Mouse (Mus musculus): ENCODE results near the gene Sfr1. TPM values are rescaled to one million over a fixed set of nuclear protein-coding genes. Genes with fewer than 3 reads are reported as not detected.
A peak's percentile ranks its signal among the peaks of the same experiment; 100 is the strongest.

The Sfr1 gene
- polyA plus RNA-seq, 1 experiment from 2014 or later: 145 TPM

GRCm38 (mm10) chr19:47713457-47713856 is 18.0 kb upstream of the Sfr1 start:
- no peaks in the 10 kb centered on the region for H3K27me3 ChIP-seq (replicated peaks; ENCODE audit: control insufficient read depth, insufficient read depth, low read length)
- WGBS: 66% methylated on average over 9 of the region's 9 CpGs
- H3K4me2 ChIP-seq (replicated peaks; ENCODE audit: low read depth): no peak overlapping the region
- no peak for ATAC-seq
- no peak overlapping the region for H3K9ac ChIP-seq (ENCODE audit: low read depth, low read length)
- H3K4me3 ChIP-seq (ENCODE audit: low read depth, low read length): no peak overlapping the region
- no peak for TF ChIP-seq CTCF (IDR thresholded peaks at IDR 0.05; ENCODE audit: low read depth)
- no peaks in the 10 kb centered on the region for H3K36me3 ChIP-seq (ENCODE audit: control insufficient read depth, insufficient read depth)
- no peak overlapping the region for H3K27ac ChIP-seq (ENCODE audit: low read depth, low read length)
- no peaks in the 10 kb centered on the region for H3K4me1 ChIP-seq (replicated peaks; ENCODE audit: control insufficient read depth, insufficient read depth, low read length)
- H3K9me3 ChIP-seq (ENCODE audit: control insufficient read depth): no peaks in the 10 kb centered on the region

GRCm38 (mm10) chr19:47716144-47716543 is 15.3 kb upstream of the Sfr1 start:
- Histone ChIP-seq H3K4me1 (replicated peaks; ENCODE audit: control insufficient read depth, insufficient read depth, low read length) (no peaks in the 10 kb centered on the region), H3K36me3 (ENCODE audit: control insufficient read depth, insufficient read depth) (no peaks in the 10 kb centered on the region), H3K9me3 (ENCODE audit: control insufficient read depth) (no peaks in the 10 kb centered on the region), H3K4me3 (ENCODE audit: low read depth, low read length) (no peak overlapping the region), H3K9ac (ENCODE audit: low read depth, low read length) (no peak overlapping the region), H3K27me3 (replicated peaks; ENCODE audit: control insufficient read depth, insufficient read depth, low read length) (no peaks in the 10 kb centered on the region), H3K4me2 (replicated peaks; ENCODE audit: low read depth) (no peak overlapping the region), H3K27ac (ENCODE audit: low read depth, low read length) (no peak overlapping the region)
- WGBS: 64% methylated on average over 2 of the region's 2 CpGs
- TF ChIP-seq CTCF (IDR thresholded peaks at IDR 0.05; ENCODE audit: low read depth): peak; percentile 29
- ATAC-seq: no peak

GRCm38 (mm10) chr19:47719147-47719546 is 12.3 kb upstream of the Sfr1 start:
- 87% methylated on average over 3 of the region's 3 CpGs for WGBS
- no peak for ATAC-seq
- Histone ChIP-seq H3K27me3 (replicated peaks; ENCODE audit: control insufficient read depth, insufficient read depth, low read length) (no peaks in the 10 kb centered on the region), H3K4me2 (replicated peaks; ENCODE audit: low read depth) (no peak overlapping the region), H3K27ac (ENCODE audit: low read depth, low read length) (no peak overlapping the region), H3K4me1 (replicated peaks; ENCODE audit: control insufficient read depth, insufficient read depth, low read length) (no peaks in the 10 kb centered on the region), H3K4me3 (ENCODE audit: low read depth, low read length) (no peak overlapping the region), H3K9ac (ENCODE audit: low read depth, low read length) (no peak overlapping the region), H3K36me3 (ENCODE audit: control insufficient read depth, insufficient read depth) (no peaks in the 10 kb centered on the region), H3K9me3 (ENCODE audit: control insufficient read depth) (no peaks in the 10 kb centered on the region)
- TF ChIP-seq CTCF (IDR thresholded peaks at IDR 0.05; ENCODE audit: low read depth): no peak

- no peaks in the 10 kb centered on the region for H3K9me3 ChIP-seq (ENCODE audit: control insufficient read depth)
Measured at GRCm38 (mm10) chr19:47722471-47722870, 9.0 kb upstream of the Sfr1 start.

GRCm38 (mm10) chr19:47724903-47725302 is 6.6 kb upstream of the Sfr1 start:
- Histone ChIP-seq H3K27me3 (replicated peaks; ENCODE audit: control insufficient read depth, insufficient read depth, low read length) (no peaks in the 10 kb centered on the region), H3K4me1 (replicated peaks; ENCODE audit: control insufficient read depth, insufficient read depth, low read length) (no peaks in the 10 kb centered on the region), H3K4me2 (replicated peaks; ENCODE audit: low read depth) (no peak overlapping the region), H3K36me3 (ENCODE audit: control insufficient read depth, insufficient read depth) (no peaks in the 10 kb centered on the region), H3K4me3 (ENCODE audit: low read depth, low read length) (no peak overlapping the region), H3K27ac (ENCODE audit: low read depth, low read length) (no peak overlapping the region), H3K9ac (ENCODE audit: low read depth, low read length) (no peak overlapping the region), H3K9me3 (ENCODE audit: control insufficient read depth) (no peaks in the 10 kb centered on the region)
- 73% methylated on average over 4 of the region's 4 CpGs for WGBS
- TF ChIP-seq CTCF (IDR thresholded peaks at IDR 0.05; ENCODE audit: low read depth): no peak
- no peak for ATAC-seq

More at GRCm38 (mm10) chr19:47722471-47722870, 9.0 kb upstream of the Sfr1 start:
- no peak for ATAC-seq
- Histone ChIP-seq H3K4me1 (replicated peaks; ENCODE audit: control insufficient read depth, insufficient read depth, low read length) (no peaks in the 10 kb centered on the region), H3K9ac (ENCODE audit: low read depth, low read length) (no peak overlapping the region), H3K36me3 (ENCODE audit: control insufficient read depth, insufficient read depth) (no peaks in the 10 kb centered on the region), H3K27me3 (replicated peaks; ENCODE audit: control insufficient read depth, insufficient read depth, low read length) (no peaks in the 10 kb centered on the region), H3K4me3 (ENCODE audit: low read depth, low read length) (no peak overlapping the region), H3K4me2 (replicated peaks; ENCODE audit: low read depth) (no peak overlapping the region), H3K27ac (ENCODE audit: low read depth, low read length) (no peak overlapping the region)
- no peak for TF ChIP-seq CTCF (IDR thresholded peaks at IDR 0.05; ENCODE audit: low read depth)
- WGBS: 24% methylated on average over 6 of the region's 6 CpGs

- ATAC-seq: no peak
- Histone ChIP-seq H3K27ac (ENCODE audit: low read depth, low read length) (no peak overlapping the region), H3K4me2 (replicated peaks; ENCODE audit: low read depth) (no peak overlapping the region), H3K4me1 (replicated peaks; ENCODE audit: control insufficient read depth, insufficient read depth, low read length) (peaks cover 6% of the 10 kb centered on the region; the same call in 1 of the 2 replicates), H3K9me3 (ENCODE audit: control insufficient read depth) (no peaks in the 10 kb centered on the region), H3K27me3 (replicated peaks; ENCODE audit: control insufficient read depth, insufficient read depth, low read length) (no peaks in the 10 kb centered on the region), H3K36me3 (ENCODE audit: control insufficient read depth, insufficient read depth) (no peaks in the 10 kb centered on the region), H3K4me3 (ENCODE audit: low read depth, low read length) (no peak overlapping the region), H3K9ac (ENCODE audit: low read depth, low read length) (no peak overlapping the region)
- TF ChIP-seq CTCF (IDR thresholded peaks at IDR 0.05; ENCODE audit: low read depth): no peak
- 74% methylated on average over 7 of the region's 7 CpGs for WGBS
Measured at GRCm38 (mm10) chr19:47725643-47726140, 5.8 kb upstream of the Sfr1 start.

- no peak for TF ChIP-seq CTCF (IDR thresholded peaks at IDR 0.05; ENCODE audit: low read depth)
- ATAC-seq: peak; percentile 61
- Histone ChIP-seq H3K4me3 (ENCODE audit: low read depth, low read length) (peak overlapping the region; percentile 69), H3K27ac (ENCODE audit: low read depth, low read length) (peak overlapping the region; percentile 98), H3K4me2 (replicated peaks; ENCODE audit: low read depth) (peak overlapping the region; percentile 77), H3K27me3 (replicated peaks; ENCODE audit: control insufficient read depth, insufficient read depth, low read length) (no peaks in the 10 kb centered on the region), H3K4me1 (replicated peaks; ENCODE audit: control insufficient read depth, insufficient read depth, low read length) (peaks cover 6% of the 10 kb centered on the region; the same call in 1 of the 2 replicates), H3K36me3 (ENCODE audit: control insufficient read depth, insufficient read depth) (peaks cover 27% of the 10 kb centered on the region), H3K9me3 (ENCODE audit: control insufficient read depth) (no peaks in the 10 kb centered on the region), H3K9ac (ENCODE audit: low read depth, low read length) (peak overlapping the region; percentile 82)
- WGBS: under 1% methylated on average over 12 of the region's 12 CpGs
Measured at GRCm38 (mm10) chr19:47730691-47731070, 801 bp upstream of the Sfr1 start.
